Mouse (Mus musculus): Measurements from ENCODE around the gene Usp53.

DNA sequence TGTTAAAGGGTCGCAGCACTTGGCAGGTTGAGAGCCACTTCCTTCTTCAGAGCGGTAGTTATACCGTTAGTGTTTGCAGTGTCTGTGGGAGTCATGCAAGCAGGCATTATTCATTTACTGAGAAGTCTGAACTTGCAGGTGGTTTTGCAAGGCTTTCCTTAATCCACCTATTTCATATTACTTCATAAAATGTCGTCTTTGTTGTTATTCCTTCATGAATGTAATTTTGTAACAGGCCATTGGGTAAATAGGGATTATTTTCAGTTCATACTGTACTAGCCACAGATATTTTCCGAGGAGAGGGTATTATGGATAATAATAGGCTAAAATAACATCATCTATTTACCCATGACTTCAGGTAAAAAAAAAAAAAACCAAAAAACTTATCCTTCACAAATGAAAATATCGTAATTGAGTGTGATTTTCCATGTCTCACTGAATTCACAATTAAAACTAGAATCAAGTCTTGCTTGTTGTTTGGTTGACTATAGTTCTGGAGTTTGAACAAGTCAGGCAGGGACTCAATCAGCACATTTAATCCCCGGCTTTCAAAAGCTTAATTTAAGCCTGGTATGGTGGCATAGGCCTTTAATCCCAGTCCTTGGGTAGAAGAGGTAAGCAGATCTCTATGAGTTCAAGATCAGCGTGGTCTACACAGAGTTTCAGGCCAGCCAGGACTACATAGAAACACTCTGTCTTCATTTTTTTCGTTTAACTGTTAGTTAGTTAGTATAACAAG is 40.4 kb upstream of the Usp53 start:
- TF ChIP-seq CTCF (IDR thresholded peaks at IDR 0.05) = no peak
- no peak for TF ChIP-seq EP300 (IDR thresholded peaks at IDR 0.05)

Measured in lung, postnatal 0 days (tissue).